Mouse (Mus musculus) layer of hippocampus, adult 9-11 months (tissue): ENCODE results near the gene Olfr1151.

Source experiments
- DNase-seq: peaks from one replicate; pipeline ENCODE4 v3.0.0; 2022

Olfr1151 gene

GRCm38 (mm10) chr2:87855562-87855961 is at the start of gene Olfr1151:
Olfr1151 (plus strand) TSS chr2:87855862.
- DNase-seq, result no peak

GRCm38 (mm10) chr2:87809522-87809921 is 46.1 kb upstream of the Olfr1151 start, which contains the start of gene Olfr1145:
Olfr1145 (plus strand) TSS chr2:87809822.
- DNase-seq, result no peak

- no peak for DNase-seq
Observed at GRCm38 (mm10) chr2:87830233-87830632, 25.4 kb upstream of the Olfr1151 start, which contains the start of gene Olfr1148. Olfr1148 (plus strand) TSS chr2:87830533.

GRCm38 (mm10) chr2:87843693-87844092 is 12.0 kb upstream of the Olfr1151 start, which contains the start of gene Olfr1150-ps1:
Olfr1150-ps1 (plus strand) TSS chr2:87843993.
- no peak for DNase-seq

DNA sequence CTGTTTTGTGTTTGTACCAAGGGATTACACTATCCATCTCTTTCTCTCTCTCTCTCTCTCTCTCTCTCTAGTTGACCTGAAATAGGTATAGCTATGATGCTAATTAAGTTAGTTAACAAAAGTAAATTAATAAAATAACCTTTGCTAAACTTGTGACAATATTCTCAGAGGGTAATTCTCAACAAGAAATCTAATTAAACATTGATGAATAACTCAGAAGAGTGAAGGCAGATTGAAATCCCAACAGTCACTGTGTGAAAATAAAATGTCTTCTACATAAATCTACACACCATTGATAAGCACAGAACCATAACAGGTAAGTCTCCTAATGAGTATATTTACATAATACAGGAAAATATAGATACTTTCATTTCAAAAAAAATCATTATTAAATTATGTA is 10.5 kb downstream of the Olfr1151 start, which contains the start of gene Olfr1152:
TSS of gene Olfr1152 (plus strand) at position 301 of the 400 bp plus-strand sequence.
- DNase-seq, result no peak

GRCm38 (mm10) chr2:87894662-87895061 is 39.0 kb downstream of the Olfr1151 start, which contains the start of gene Olfr1153:
Olfr1153 (plus strand) TSS chr2:87894962.
- no peak for DNase-seq

- DNase-seq, result no peak
Observed at GRCm38 (mm10) chr2:87905066-87905465, 49.4 kb downstream of the Olfr1151 start, which contains the start of gene Olfr1154. Olfr1154 (minus strand) TSS chr2:87905166.
